Mouse (Mus musculus): ENCODE data around the gene Rab20.
"Not testable (repeated sequence)": the region's sequence is repeated elsewhere in the genome, so short reads cannot be mapped to it uniquely, and the experiment has no call there.

Gene Rab20

GRCm38 (mm10) chr8:11477811-11478761 lies at the start of gene Rab20:
Rab20 (minus strand) TSS chr8:11478710.
- peak; percentile 81 for DNase-seq

- DNase-seq: no peak
These were observed 44.8 kb upstream of the Rab20 start for GRCm38 (mm10) chr8:11523331-11523730.

- DNase-seq: no peak
These were observed 40.2 kb upstream of the Rab20 start for GRCm38 (mm10) chr8:11518676-11519075.

- DNase-seq: no peak
These were observed 39.5 kb upstream of the Rab20 start for GRCm38 (mm10) chr8:11518056-11518396.

GRCm38 (mm10) chr8:11517366-11518055 lies 39.0 kb upstream of the Rab20 start:
- no peak for DNase-seq

- DNase-seq: no peak
These were observed 37.8 kb upstream of the Rab20 start for GRCm38 (mm10) chr8:11516292-11516691.

GRCm38 (mm10) chr8:11513247-11513646 lies 34.7 kb upstream of the Rab20 start:
- DNase-seq: no peak

- no peak for DNase-seq
These were observed 34.2 kb upstream of the Rab20 start for GRCm38 (mm10) chr8:11512711-11513110.

GRCm38 (mm10) chr8:11510971-11511370 lies 32.5 kb upstream of the Rab20 start:
- DNase-seq: no peak

GRCm38 (mm10) chr8:11508880-11509279 lies 30.4 kb upstream of the Rab20 start:
- no peak for DNase-seq

- peak; percentile 66 for DNase-seq
These were observed 28.3 kb upstream of the Rab20 start for GRCm38 (mm10) chr8:11506802-11507201.

GRCm38 (mm10) chr8:11506074-11506473 lies 27.6 kb upstream of the Rab20 start:
- no peak for DNase-seq

GRCm38 (mm10) chr8:11503476-11504232 lies 25.1 kb upstream of the Rab20 start:
- no peak for DNase-seq

- no peak for DNase-seq
These were observed 20.4 kb upstream of the Rab20 start for GRCm38 (mm10) chr8:11498786-11499485.

- no peak for DNase-seq
These were observed 19.8 kb upstream of the Rab20 start for GRCm38 (mm10) chr8:11498281-11498680.

- peak; percentile 98 for DNase-seq
These were observed 18.8 kb upstream of the Rab20 start, which contains the start of gene Naxd for GRCm38 (mm10) chr8:11497017-11497990. Naxd (plus strand) TSS chr8:11497506.

GRCm38 (mm10) chr8:11492340-11492739 lies 13.8 kb upstream of the Rab20 start:
- not testable (repeated sequence) for DNase-seq

GRCm38 (mm10) chr8:11487229-11487628 lies 8.7 kb upstream of the Rab20 start:
- no peak for DNase-seq

- DNase-seq: peak; percentile 81
These were observed 7.6 kb upstream of the Rab20 start for GRCm38 (mm10) chr8:11486142-11486541.

GRCm38 (mm10) chr8:11482537-11482936 lies 4.0 kb upstream of the Rab20 start:
- no peak for DNase-seq

- no peak for DNase-seq
These were observed 3.4 kb upstream of the Rab20 start for GRCm38 (mm10) chr8:11481876-11482275.
